Mouse (Mus musculus): ENCODE measurements around the gene Agbl2. TPM values are rescaled to one million over a fixed set of nuclear protein-coding genes. Genes with fewer than 3 reads are reported as not detected.

Gene Agbl2
- polyA plus RNA-seq, 1 experiment, result 1.2 TPM

DNA sequence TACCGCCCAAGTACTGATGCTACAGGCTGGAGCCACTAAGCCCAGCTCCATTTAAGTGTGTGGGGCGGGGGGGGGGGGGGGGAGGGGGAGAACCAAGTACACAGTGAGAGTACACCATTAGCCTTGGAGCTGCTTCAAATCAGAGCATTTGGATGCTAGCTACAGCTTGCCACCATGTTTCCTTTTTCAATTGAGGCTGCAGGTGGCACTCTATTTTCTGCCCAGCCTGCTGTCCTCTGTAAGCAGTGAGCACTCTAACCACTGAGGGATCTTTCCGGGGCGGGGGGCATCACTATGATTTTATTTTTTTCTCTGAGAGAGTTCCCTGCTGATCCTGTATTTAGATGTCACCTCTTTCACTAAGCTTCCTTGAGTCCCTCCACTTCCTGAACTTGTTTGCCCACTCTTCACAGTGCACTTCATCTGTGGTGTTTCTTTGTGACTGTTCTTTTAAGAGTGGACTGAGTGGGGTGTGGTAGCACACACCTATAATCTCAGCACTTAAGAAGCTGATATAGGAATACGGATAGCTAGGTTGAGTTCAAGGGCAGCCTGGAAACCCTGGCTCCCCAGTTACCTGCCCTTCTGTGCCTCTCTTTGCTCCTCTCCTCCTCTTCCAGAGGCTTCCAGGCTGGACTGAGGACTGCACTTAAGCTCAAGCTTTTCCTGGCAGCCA is 95.2 kb downstream of the Agbl2 start:
- no peak for TF ChIP-seq CTCF (IDR thresholded peaks at IDR 0.05; ENCODE audit: extremely low read depth, insufficient read depth, low read length)
- TF ChIP-seq POLR2A (IDR thresholded peaks at IDR 0.05; ENCODE audit: extremely low read depth, insufficient read depth, low read length), result no peak
- H3K27ac ChIP-seq (ENCODE audit: insufficient read depth, low read length), result 0 out of 2 replicates have a peak overlapping the region, but pooled peaks have one; percentile 42

GRCm38 (mm10) chr2:90879419-90879818 is 96.9 kb downstream of the Agbl2 start:
- Histone ChIP-seq H3K4me3 (ENCODE audit: insufficient read depth, low read length) (no peak overlapping the region), H3K4me1 (ENCODE audit: control insufficient read depth, insufficient read depth, low read length) (peaks cover 10% of the 10 kb centered on the region), H3K27ac (ENCODE audit: insufficient read depth, low read length) (no peak overlapping the region)
- no peak for TF ChIP-seq CTCF (IDR thresholded peaks at IDR 0.05; ENCODE audit: extremely low read depth, insufficient read depth, low read length)
- TF ChIP-seq POLR2A (IDR thresholded peaks at IDR 0.05; ENCODE audit: extremely low read depth, insufficient read depth, low read length), result no peak

More for the DNA sequence above, 95.2 kb downstream of the Agbl2 start:
- Histone ChIP-seq H3K4me1 (ENCODE audit: control insufficient read depth, insufficient read depth, low read length) (peaks cover 10% of the 10 kb centered on the region), H3K4me3 (ENCODE audit: insufficient read depth, low read length) (no peak overlapping the region)

GRCm38 (mm10) chr2:90880144-90880785 is 97.7 kb downstream of the Agbl2 start:
- H3K27ac ChIP-seq (ENCODE audit: insufficient read depth, low read length), result 0 out of 2 replicates have a peak overlapping the region, but pooled peaks have one; percentile 3
- no peak for TF ChIP-seq CTCF (IDR thresholded peaks at IDR 0.05; ENCODE audit: extremely low read depth, insufficient read depth, low read length)
- no peak for TF ChIP-seq POLR2A (IDR thresholded peaks at IDR 0.05; ENCODE audit: extremely low read depth, insufficient read depth, low read length)
- H3K4me1 ChIP-seq (ENCODE audit: control insufficient read depth, insufficient read depth, low read length), result peaks cover 10% of the 10 kb centered on the region
- no peak overlapping the region for H3K4me3 ChIP-seq (ENCODE audit: insufficient read depth, low read length)

DNA sequence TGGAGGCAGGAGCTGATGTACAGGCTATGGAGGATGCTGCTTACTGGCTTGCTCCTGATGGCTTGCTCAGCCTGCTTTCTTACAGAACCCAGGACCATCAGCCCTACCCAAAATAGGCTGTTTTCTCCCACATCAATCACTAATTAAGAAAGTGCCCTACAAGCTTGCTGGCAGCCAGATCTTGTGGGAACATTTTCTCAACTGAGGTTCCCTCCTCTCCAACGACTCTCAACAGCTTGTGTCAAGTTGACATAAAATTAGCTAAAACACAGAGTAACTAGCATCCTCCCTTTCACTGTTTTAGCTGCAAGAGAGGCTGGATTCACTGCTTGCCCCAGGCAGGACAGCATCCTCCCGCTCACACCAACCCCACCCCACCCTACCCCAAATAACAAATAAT is 99.3 kb downstream of the Agbl2 start:
- Histone ChIP-seq H3K4me3 (ENCODE audit: insufficient read depth, low read length) (no peak overlapping the region), H3K4me1 (ENCODE audit: control insufficient read depth, insufficient read depth, low read length) (peaks cover 9% of the 10 kb centered on the region), H3K27ac (ENCODE audit: insufficient read depth, low read length) (no peak overlapping the region)
- no peak for TF ChIP-seq CTCF (IDR thresholded peaks at IDR 0.05; ENCODE audit: extremely low read depth, insufficient read depth, low read length)
- no peak for TF ChIP-seq POLR2A (IDR thresholded peaks at IDR 0.05; ENCODE audit: extremely low read depth, insufficient read depth, low read length)

Other genes with a start within 250 kb of the Agbl2 start
- gene Ptprj, start 202.1 kb upstream of the Agbl2 start, polyA plus RNA-seq (2012; rRNA removed), result 36.9 and 40.2 TPM in 2 replicates
- gene Nup160, start 105.5 kb upstream of the Agbl2 start, polyA plus RNA-seq (2012; rRNA removed), result 12.5 and 12.6 TPM in 2 replicates
- 62.6 and 68.3 TPM in 2 replicates for gene Fnbp4, start 37.4 kb upstream of the Agbl2 start, polyA plus RNA-seq (2012; rRNA removed)
- 135 and 140 TPM in 2 replicates for gene Mtch2, start 64.4 kb downstream of the Agbl2 start, polyA plus RNA-seq (2012; rRNA removed)
- 363 and 369 TPM in 2 replicates for gene C1qtnf4, start 103.1 kb downstream of the Agbl2 start, polyA plus RNA-seq (2012; rRNA removed)
- 25.3 and 28.1 TPM in 2 replicates for gene Kbtbd4, start 122.0 kb downstream of the Agbl2 start, polyA plus RNA-seq (2012; rRNA removed)
- gene Ndufs3, start 122.1 kb downstream of the Agbl2 start, polyA plus RNA-seq (2012; rRNA removed), result 222 and 229 TPM in 2 replicates
- gene Celf1, start 157.7 kb downstream of the Agbl2 start, polyA plus RNA-seq (2012; rRNA removed), result 102 and 107 TPM in 2 replicates

Measured in cortical plate, adult 2 months (tissue).